Mouse (Mus musculus) right cerebral cortex, postnatal 36 days (tissue): ENCODE results near the gene 2410131K14Rik.

Experiments
- DNase-seq, 2 experiments: peaks; one replicate each; pipeline ENCODE4 v3.0.0; 2022; ENCODE audit warnings: low spot score in 2 of 2, mixed read lengths in 1 of 2

2410131K14Rik gene

GRCm38 (mm10) chr5:118311251-118311650 lies 66.2 kb downstream of the 2410131K14Rik start:
- DNase-seq: no peak

GRCm38 (mm10) chr5:118313766-118314165 lies 68.7 kb downstream of the 2410131K14Rik start:
- no peak for DNase-seq
